In genomic region chr12:72085024-72085328, GRCm38 (mm10) we compare ENCODE assay signal across 7 mouse cellular contexts. TPM values are rescaled to one million over a fixed set of nuclear protein-coding genes. Genes with fewer than 3 reads are reported as not detected.
DNase-seq lines count a peak whose midpoint lies in the region; ATAC-seq and TF ChIP-seq lines count a peak whose summit lies in the region.

No protein-coding gene starts in this region.

- WGBS in spleen, adult 2 months: under 1% methylated on average over 31 of the region's 31 CpGs
- under 1% methylated on average over 31 of the region's 31 CpGs for WGBS in forebrain, embryonic 12.5 days
- WGBS in liver, embryonic 13.5 days (ENCODE audit: insufficient replicate concordance): under 1% methylated on average over 31 of the region's 31 CpGs

- no peak for DNase-seq in spleen, adult 2 months (ENCODE audit: low read depth in 1 of 2, low spot score in 2 of 2)
- DNase-seq in spleen, postnatal 14 days (ENCODE audit: low spot score in 2 of 2): no peak
- no peak for DNase-seq in liver, embryonic 13.5 days
- no peak for DNase-seq in right cerebral cortex, postnatal 4 days
- DNase-seq in left cerebral cortex, postnatal 25 days (ENCODE audit: low spot score in 2 of 2): no peak
- no peak for DNase-seq in kidney, postnatal 4 days

- peak overlapping the region; percentile 33; the same call in 1 of the 2 replicates for H3K27ac ChIP-seq in spleen, adult 2 months (ENCODE audit: insufficient read depth, low read length)
- H3K27ac ChIP-seq in forebrain, embryonic 12.5 days: peak overlapping the region; percentile 73
- peak overlapping the region; percentile 81 for H3K27ac ChIP-seq in liver, embryonic 13.5 days

- H3K4me2 ChIP-seq in forebrain, embryonic 12.5 days: peak overlapping the region; percentile 69
- H3K4me2 ChIP-seq in liver, embryonic 13.5 days: peak overlapping the region; percentile 83

- intact Hi-C loops in left cerebral cortex, postnatal 25 days (cut with DNase I): loop anchor here (1.0 to 10.0 kb wide), 3 partner anchors 15 to 580 kb away; partner anchors contain the start of genes Dhrs7 and Rtn1

- H3K9me3 ChIP-seq in forebrain, embryonic 12.5 days: no peaks in the 10 kb centered on the region
- H3K9me3 ChIP-seq in liver, embryonic 13.5 days (replicated peaks): no peaks in the 10 kb centered on the region

- peak overlapping the region; percentile 52 for H3K9ac ChIP-seq in forebrain, embryonic 12.5 days
- H3K9ac ChIP-seq in liver, embryonic 13.5 days: peak overlapping the region; percentile 66

- H3K4me1 ChIP-seq in spleen, adult 2 months (ENCODE audit: control insufficient read depth, insufficient read depth, insufficient read length): peaks cover 10% of the 10 kb centered on the region
- H3K4me1 ChIP-seq in forebrain, embryonic 12.5 days: peaks cover 30% of the 10 kb centered on the region
- H3K4me1 ChIP-seq in liver, embryonic 13.5 days (replicated peaks): peaks cover 42% of the 10 kb centered on the region

- TF ChIP-seq CTCF in spleen, adult 2 months (IDR thresholded peaks at IDR 0.05; ENCODE audit: extremely low read depth, insufficient read depth, insufficient read length, insufficient replicate concordance): no peak

- TF ChIP-seq POLR2A in spleen, adult 2 months (IDR thresholded peaks at IDR 0.05; ENCODE audit: low read depth, low read length): no peak

- H3K27me3 ChIP-seq in spleen, adult 2 months (ENCODE audit: control insufficient read depth, insufficient read depth, low read length): peaks cover 4% of the 10 kb centered on the region; the same call in 1 of the 2 replicates
- H3K27me3 ChIP-seq in forebrain, embryonic 12.5 days: no peaks in the 10 kb centered on the region
- peaks cover 22% of the 10 kb centered on the region for H3K27me3 ChIP-seq in liver, embryonic 13.5 days

- ATAC-seq in forebrain, embryonic 12.5 days (ENCODE audit: low FRiP score): no peak
- ATAC-seq in liver, embryonic 13.5 days (ENCODE audit: low read depth): no peak; the same call in 1 of the 2 replicates

- H3K4me3 ChIP-seq in spleen, adult 2 months (ENCODE audit: extremely low read depth, insufficient read depth, insufficient read length): peak overlapping the region; percentile 93
- peak overlapping the region; percentile 70 for H3K4me3 ChIP-seq in forebrain, embryonic 12.5 days (replicated peaks)
- peak overlapping the region; percentile 72 for H3K4me3 ChIP-seq in liver, embryonic 13.5 days (replicated peaks)

- H3K36me3 ChIP-seq in spleen, adult 2 months (ENCODE audit: control insufficient read depth, insufficient read depth, low read length): no peaks in the 10 kb centered on the region
- H3K36me3 ChIP-seq in forebrain, embryonic 12.5 days (replicated peaks): no peaks in the 10 kb centered on the region
- no peaks in the 10 kb centered on the region for H3K36me3 ChIP-seq in liver, embryonic 13.5 days

RNA-seq across cellular contexts. Expression of gene L3hypdh, which starts 0.3 kb away (rescaled TPM):
- 2.4 and 3.6 TPM in 2 replicates for polyA plus RNA-seq in spleen, adult 2 months (2012; rRNA removed)
- polyA plus RNA-seq in forebrain, embryonic 12.5 days (2016; fragmentation: Nextera tagmentation; extraction: Ambion mirVana): 7.0 and 8.5 TPM in 2 replicates
- 5.6 and 7.1 TPM in 2 replicates for polyA plus RNA-seq in liver, embryonic 13.5 days (2015; fragmentation: Nextera tagmentation; extraction: Ambion mirVana)
- 1 to 10 TPM; 2.6 to 3.4 TPM for total RNA-seq in left cerebral cortex, postnatal 25 days (2021)

RNA-seq across cellular contexts. Expression of gene Jkamp, which starts 0.4 kb away (rescaled TPM):
- 29.2 and 30.4 TPM in 2 replicates for polyA plus RNA-seq in spleen, adult 2 months (2012; rRNA removed)
- 81.0 and 81.7 TPM in 2 replicates for polyA plus RNA-seq in forebrain, embryonic 12.5 days (2016; fragmentation: Nextera tagmentation; extraction: Ambion mirVana)
- 20.8 and 22.5 TPM in 2 replicates for polyA plus RNA-seq in liver, embryonic 13.5 days (2015; fragmentation: Nextera tagmentation; extraction: Ambion mirVana)
- total RNA-seq in left cerebral cortex, postnatal 25 days (2021): 10 to 100 TPM; 54.8 to 55.5 TPM

RNA-seq across cellular contexts. Expression of gene Gpr135, which starts 14.1 kb away (rescaled TPM):
- 0.30 and 0.58 TPM in 2 replicates for polyA plus RNA-seq in spleen, adult 2 months (2012; rRNA removed)
- 1.1 and 1.4 TPM in 2 replicates for polyA plus RNA-seq in forebrain, embryonic 12.5 days (2016; fragmentation: Nextera tagmentation; extraction: Ambion mirVana)
- 0.09 and 0.19 TPM in 2 replicates for polyA plus RNA-seq in liver, embryonic 13.5 days (2015; fragmentation: Nextera tagmentation; extraction: Ambion mirVana)
- 10 to 100 TPM; 12.5 to 13.2 TPM for total RNA-seq in left cerebral cortex, postnatal 25 days (2021)
